Mouse (Mus musculus): ENCODE measurements around the gene Rfesd. TPM values are rescaled to one million over a fixed set of nuclear protein-coding genes. Genes with fewer than 3 reads are reported as not detected.

The Rfesd gene
- polyA plus RNA-seq (2012; rRNA removed) = 12.4 and 13.3 TPM in 2 replicates

DNA sequence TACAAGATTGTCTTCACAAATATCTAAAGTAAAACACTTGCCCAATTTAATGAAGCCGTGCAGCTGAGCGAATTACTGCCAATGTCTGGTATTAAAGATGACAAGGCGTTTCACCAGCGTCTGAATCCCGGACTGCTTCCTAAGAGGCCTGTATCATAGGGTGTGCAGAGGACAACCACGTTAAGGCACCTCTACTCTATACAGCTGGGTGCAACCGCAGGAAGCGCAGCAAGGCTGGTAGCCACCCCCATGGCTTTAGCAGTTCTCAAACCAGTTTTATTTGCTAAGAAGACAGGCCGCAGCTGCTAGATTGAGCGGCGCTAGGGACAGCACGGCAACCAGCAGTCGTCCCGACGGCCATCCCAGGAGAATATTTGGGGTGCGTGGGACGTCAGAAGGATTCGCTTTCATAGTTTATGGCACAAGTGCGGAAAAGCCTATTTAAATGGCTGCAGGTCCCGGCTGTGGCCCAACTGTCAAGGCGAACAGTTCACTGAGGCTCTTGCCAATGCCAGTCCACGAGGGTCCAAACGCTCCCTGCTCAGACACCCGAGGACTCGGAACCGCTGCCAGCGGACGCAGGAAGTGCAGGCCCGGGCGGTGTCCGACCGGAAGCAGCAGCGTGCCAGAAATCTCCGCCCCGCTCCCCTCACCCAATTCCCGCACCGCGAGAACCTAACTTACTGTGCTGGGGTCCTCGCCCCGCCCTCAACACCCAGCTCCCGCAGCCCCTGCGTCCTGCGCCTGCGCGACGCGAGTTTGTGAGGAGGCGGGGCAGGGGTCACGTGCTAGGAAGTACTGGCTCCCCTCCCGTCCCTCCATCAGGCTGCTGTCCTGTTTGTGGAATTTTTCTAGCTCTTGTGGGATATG lies at the start of gene Rfesd:
Rfesd (minus strand) TSS at position 746 of the 870 bp plus-strand sequence.

DNA sequence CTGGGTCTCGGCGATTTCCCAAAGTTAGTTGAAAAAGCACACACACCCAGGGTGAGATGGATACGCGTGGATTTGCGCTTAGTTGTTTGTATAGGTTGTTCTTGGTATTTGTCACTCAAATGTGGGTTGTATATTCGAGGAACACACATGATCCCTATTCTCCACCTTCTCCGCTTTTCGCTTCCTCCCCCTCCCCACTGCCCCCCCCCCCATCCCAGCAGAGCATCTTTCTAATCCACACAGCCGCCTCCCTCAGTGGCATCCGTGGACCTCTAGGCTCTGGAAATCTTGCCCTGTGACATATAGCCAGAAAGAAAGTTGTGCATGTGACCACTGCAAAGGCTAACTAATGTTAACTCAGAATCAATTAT lies 38.4 kb upstream of the Rfesd start, which contains the start of gene Gpr150:
Gpr150 (minus strand) TSS at position 101 of the 371 bp plus-strand sequence.

DNA sequence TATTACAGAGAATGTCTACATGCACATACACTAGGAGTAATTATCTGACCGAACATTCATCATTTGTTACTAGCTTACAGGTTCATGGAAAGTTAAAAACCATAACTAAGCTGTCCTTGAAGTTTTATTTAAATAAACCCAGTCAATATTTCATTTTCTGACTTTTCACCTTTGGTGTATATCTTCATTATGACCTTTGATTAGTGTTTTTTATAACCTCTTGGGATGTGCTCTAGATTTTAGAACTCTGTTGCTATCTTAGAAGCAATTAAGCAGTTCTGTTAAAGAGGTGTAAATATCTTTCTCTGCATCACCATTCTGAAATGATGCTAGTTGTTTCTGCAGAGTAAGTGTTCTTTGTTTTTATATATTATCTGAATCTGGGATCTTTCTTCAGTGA lies 51.7 kb downstream of the Rfesd start, which contains the start of gene Spata9:
Spata9 (plus strand) TSS at position 301 of the 400 bp plus-strand sequence.

Other genes starting within 250 kb of the Rfesd start
- 30.0 and 30.3 TPM in 2 replicates for gene Glrx, start 178.9 kb downstream of the Rfesd start, polyA plus RNA-seq (2012; rRNA removed)
- 22.8 and 23.8 TPM in 2 replicates for gene Rhobtb3, start 74.8 kb downstream of the Rfesd start, polyA plus RNA-seq (2012; rRNA removed)
- 0.41 and 0.64 TPM in 2 replicates for gene Spata9, start 51.6 kb downstream of the Rfesd start, polyA plus RNA-seq (2012; rRNA removed)
- gene Gpr150, start 38.3 kb upstream of the Rfesd start, polyA plus RNA-seq (2012; rRNA removed) = 0.95 and 1.1 TPM in 2 replicates
- 4.4 and 4.5 TPM in 2 replicates for gene Arsk, start 79.9 kb upstream of the Rfesd start, polyA plus RNA-seq (2012; rRNA removed)
- gene Ttc37, start 80.0 kb upstream of the Rfesd start, polyA plus RNA-seq (2012; rRNA removed) = 14.5 TPM in 2 replicates